25 mouse cellular contexts compared by ENCODE assay signal in the genomic region with DNA sequence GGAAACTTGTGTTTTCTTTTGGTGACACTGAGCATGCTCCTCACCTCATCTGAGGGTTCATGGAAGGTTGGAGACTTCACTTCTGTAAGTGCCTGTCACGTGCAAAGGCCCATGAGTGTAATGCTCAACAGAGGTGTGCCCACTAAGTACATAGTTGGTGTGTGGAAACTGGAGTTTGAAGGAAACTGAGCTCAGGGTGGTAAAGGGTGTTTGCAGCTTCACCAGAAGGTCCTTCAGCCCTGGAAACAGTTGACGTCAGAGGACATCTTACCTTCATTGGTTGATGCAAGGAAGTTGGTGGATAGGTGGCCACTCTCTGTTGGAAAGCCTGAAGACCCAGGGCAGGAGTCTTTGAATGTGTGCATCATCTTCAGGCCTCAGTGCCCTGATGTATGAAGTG.
"Had no signal": no experiment of that assay in that cellular context is flagged by ENCODE, and none has a peak within 500 bp of the region (broad histone marks: within the 10 kb centered on the region; RNA-seq: fewer than 3 reads in every experiment).

No protein-coding gene starts in this region.

- H3K4me3 ChIP-seq: gastrocnemius, adult 2 months; heart, embryonic 10.5 days; heart, embryonic 12.5 days; hindbrain, embryonic 10.5 days; hindbrain, embryonic 13.5 days; hindbrain, embryonic 15.5 days; kidney, embryonic 15.5 days; limb, embryonic 13.5 days; limb, embryonic 15.5 days had no signal

- H3K9me3 ChIP-seq: heart, embryonic 10.5 days; heart, embryonic 12.5 days; hindbrain, embryonic 10.5 days; hindbrain, embryonic 13.5 days; hindbrain, embryonic 15.5 days; kidney, embryonic 15.5 days; limb, embryonic 15.5 days had no signal

- H3K4me1 ChIP-seq: heart, embryonic 10.5 days; heart, embryonic 12.5 days; kidney, embryonic 15.5 days; limb, embryonic 13.5 days; limb, embryonic 15.5 days had no signal

- DNase-seq: gastrocnemius, adult 2 months; gastrocnemius, postnatal 10 days; gastrocnemius, postnatal 25 days; heart, adult 18-20 months; heart, postnatal 10 days; heart, postnatal 4 days; kidney, adult 11 months; kidney, adult 2 months; kidney, adult 9 months; kidney, postnatal 14 days; kidney, postnatal 36 days; layer of hippocampus, adult 9-11 months; layer of hippocampus, postnatal 36 days; left cerebral cortex, postnatal 4 days had no signal

- ATAC-seq: hindbrain, postnatal 0 days; intestine, embryonic 16.5 days had no signal

- H3K36me3 ChIP-seq: heart, embryonic 10.5 days; heart, embryonic 12.5 days; hindbrain, embryonic 10.5 days; hindbrain, embryonic 13.5 days; hindbrain, embryonic 15.5 days; kidney, embryonic 15.5 days; limb, embryonic 13.5 days; limb, embryonic 15.5 days had no signal

- H3K4me2 ChIP-seq: heart, embryonic 12.5 days; hindbrain, embryonic 13.5 days; hindbrain, embryonic 15.5 days; kidney, embryonic 15.5 days; limb, embryonic 13.5 days; limb, embryonic 15.5 days had no signal

- H3K9ac ChIP-seq: heart, embryonic 12.5 days; hindbrain, embryonic 13.5 days; hindbrain, embryonic 15.5 days; kidney, embryonic 15.5 days; limb, embryonic 13.5 days; limb, embryonic 15.5 days had no signal

- H3K27ac ChIP-seq: gastrocnemius, adult 2 months; heart, embryonic 10.5 days; hindbrain, embryonic 10.5 days; hindbrain, embryonic 13.5 days; hindbrain, embryonic 15.5 days; hindbrain, postnatal 0 days; kidney, embryonic 15.5 days; kidney, postnatal 0 days; limb, embryonic 13.5 days; limb, embryonic 15.5 days had no signal
